Mouse (Mus musculus) gonadal fat pad, adult 2 months (tissue): ENCODE measurements around the gene Chmp4b. TPM values are rescaled to one million over a fixed set of nuclear protein-coding genes. Genes with fewer than 3 reads are reported as not detected.

ENCODE experiments used
- DNase-seq: peaks from one replicate; pipeline ENCODE4 v3.0.0-alpha.2; 2012; ENCODE audit warnings: low read depth
- polyA plus RNA-seq: library from polyadenylated mRNA; depleted of rRNA; stranded (reverse); fragments of >200 nt; gene quantifications from 2 replicates; pipeline ENCODE4 v1.2.3, GENCODE M21; 2012

The Chmp4b gene
- polyA plus RNA-seq, 1 experiment = 111 TPM

- no peak for DNase-seq
Measured at GRCm38 (mm10) chr2:154680941-154681340, 29.4 kb downstream of the Chmp4b start.

GRCm38 (mm10) chr2:154682712-154683111 is 31.2 kb downstream of the Chmp4b start:
- no peak for DNase-seq

GRCm38 (mm10) chr2:154684901-154685470 is 33.5 kb downstream of the Chmp4b start:
- DNase-seq = no peak

- no peak for DNase-seq
Measured at GRCm38 (mm10) chr2:154685772-154686171, 34.3 kb downstream of the Chmp4b start.

- no peak for DNase-seq
Measured at GRCm38 (mm10) chr2:154686819-154687218, 35.3 kb downstream of the Chmp4b start.

- DNase-seq = no peak
Measured at GRCm38 (mm10) chr2:154689391-154689790, 37.9 kb downstream of the Chmp4b start.

- no peak for DNase-seq
Measured at GRCm38 (mm10) chr2:154690959-154691358, 39.5 kb downstream of the Chmp4b start.

GRCm38 (mm10) chr2:154693186-154693940 is 41.9 kb downstream of the Chmp4b start:
- no peak for DNase-seq

- no peak for DNase-seq
Measured at GRCm38 (mm10) chr2:154693941-154694256, 42.4 kb downstream of the Chmp4b start.

GRCm38 (mm10) chr2:154695690-154696089 is 44.2 kb downstream of the Chmp4b start:
- DNase-seq = no peak

- DNase-seq = no peak
Measured at GRCm38 (mm10) chr2:154696660-154697059, 45.2 kb downstream of the Chmp4b start.

GRCm38 (mm10) chr2:154699360-154699759 is 47.9 kb downstream of the Chmp4b start:
- DNase-seq = no peak

- no peak for DNase-seq
Measured at GRCm38 (mm10) chr2:154700177-154700576, 48.7 kb downstream of the Chmp4b start.

- DNase-seq = no peak
Measured at GRCm38 (mm10) chr2:154702637-154703315, 51.3 kb downstream of the Chmp4b start.

- no peak for DNase-seq
Measured at GRCm38 (mm10) chr2:154706526-154707280, 55.2 kb downstream of the Chmp4b start.

- no peak for DNase-seq
Measured at GRCm38 (mm10) chr2:154707284-154707683, 55.8 kb downstream of the Chmp4b start.

- DNase-seq = no peak
Measured at GRCm38 (mm10) chr2:154707830-154708385, 56.4 kb downstream of the Chmp4b start.

GRCm38 (mm10) chr2:154711701-154712100 is 60.2 kb downstream of the Chmp4b start:
- DNase-seq = no peak

GRCm38 (mm10) chr2:154712271-154712677 is 60.8 kb downstream of the Chmp4b start:
- no peak for DNase-seq

- DNase-seq = no peak
Measured at GRCm38 (mm10) chr2:154713083-154713482, 61.6 kb downstream of the Chmp4b start.

- no peak for DNase-seq
Measured at GRCm38 (mm10) chr2:154713964-154714363, 62.5 kb downstream of the Chmp4b start.

GRCm38 (mm10) chr2:154716586-154716985 is 65.1 kb downstream of the Chmp4b start:
- no peak for DNase-seq
